In genomic region chr7:45560843-45561623, GRCm38 (mm10) we compare ENCODE assay signal across 8 mouse cellular contexts. TPM values are rescaled to one million over a fixed set of nuclear protein-coding genes. Genes with fewer than 3 reads are reported as not detected.
DNase-seq lines count a peak whose midpoint lies in the region; ATAC-seq and TF ChIP-seq lines count a peak whose summit lies in the region.

No protein-coding gene starts in this region.

- ATAC-seq in heart, embryonic 14.5 days (ENCODE audit: insufficient number of reproducible peaks, insufficient read depth, low FRiP score, low read depth) = 0 out of 2 replicates have a peak, but pooled peaks have one; percentile 18
- ATAC-seq in liver, embryonic 13.5 days (ENCODE audit: low read depth) = peak; percentile 49; the same call in 1 of the 2 replicates
- peak; percentile 64; the same call in 1 of the 2 replicates for ATAC-seq in stomach, embryonic 16.5 days (ENCODE audit: insufficient read depth, low FRiP score)

- no peak overlapping the region for H3K27ac ChIP-seq in bone marrow macrophage, adult 2 months (ENCODE audit: insufficient read depth, low read depth, low read length)
- H3K27ac ChIP-seq in heart, embryonic 14.5 days (replicated peaks in 1 of 2; ENCODE audit: control insufficient read depth in 1 of 2, insufficient read depth in 1 of 2, low read depth in 2 of 2, low read length in 2 of 2) = no peak overlapping the region
- peak overlapping the region; percentile 60 for H3K27ac ChIP-seq in liver, embryonic 13.5 days
- no peak overlapping the region for H3K27ac ChIP-seq in stomach, embryonic 16.5 days (ENCODE audit: low read length)

- H3K9me3 ChIP-seq in erythroblast, embryonic 14.5 days (ENCODE audit: control insufficient read depth, low read length) = no peaks in the 10 kb centered on the region
- H3K9me3 ChIP-seq in heart, embryonic 14.5 days (ENCODE audit: control insufficient read depth, low read length) = no peaks in the 10 kb centered on the region
- H3K9me3 ChIP-seq in liver, embryonic 13.5 days (replicated peaks) = no peaks in the 10 kb centered on the region
- H3K9me3 ChIP-seq in stomach, embryonic 16.5 days (replicated peaks; ENCODE audit: control insufficient read depth, low read length) = no peaks in the 10 kb centered on the region

- DNase-seq in CD4-positive helper T cell, adult 2 months (ENCODE audit: low read depth, low spot score) = peak; percentile 81
- DNase-seq in kidney, postnatal 10 days = peak; percentile 89
- peak; percentile 66 for DNase-seq in liver, embryonic 13.5 days
- peak; percentile 84 for DNase-seq in neural tube, embryonic 10.5 days (ENCODE audit: extremely low spot score, low spot score)

- peaks cover 27% of the 10 kb centered on the region for H3K4me1 ChIP-seq in bone marrow macrophage, adult 2 months (ENCODE audit: control insufficient read depth, insufficient read depth, low read length)
- H3K4me1 ChIP-seq in erythroblast, embryonic 14.5 days (ENCODE audit: control insufficient read depth) = peaks cover 34% of the 10 kb centered on the region
- peaks cover 4 to 8% of the 10 kb centered on the region in 2 experiments; a peak in 2 of 4 replicates for H3K4me1 ChIP-seq in heart, embryonic 14.5 days (ENCODE audit: control insufficient read depth in 2 of 2, insufficient read depth in 2 of 2, low read length in 2 of 2)
- peaks cover 37% of the 10 kb centered on the region for H3K4me1 ChIP-seq in liver, embryonic 13.5 days (replicated peaks)
- 0 out of 2 replicates have a peak, but pooled peaks cover 5% of the 10 kb centered on the region for H3K4me1 ChIP-seq in stomach, embryonic 16.5 days (ENCODE audit: control insufficient read depth, insufficient read depth, low read length)

- no peaks in the 10 kb centered on the region; the same call in 1 of the 2 replicates for H3K27me3 ChIP-seq in erythroblast, embryonic 14.5 days (ENCODE audit: control insufficient read depth)
- no peaks in the 10 kb centered on the region for H3K27me3 ChIP-seq in heart, embryonic 14.5 days (ENCODE audit: control insufficient read depth, insufficient read depth, low read length)
- H3K27me3 ChIP-seq in liver, embryonic 13.5 days = no peaks in the 10 kb centered on the region
- no peaks in the 10 kb centered on the region for H3K27me3 ChIP-seq in stomach, embryonic 16.5 days (ENCODE audit: control insufficient read depth, insufficient read depth, low read length)

- no peaks in the 10 kb centered on the region for H3K36me3 ChIP-seq in erythroblast, embryonic 14.5 days (ENCODE audit: control insufficient read depth)
- H3K36me3 ChIP-seq in heart, embryonic 14.5 days (ENCODE audit: control insufficient read depth, insufficient read depth, low read length) = no peaks in the 10 kb centered on the region
- no peaks in the 10 kb centered on the region for H3K36me3 ChIP-seq in liver, embryonic 13.5 days
- no peaks in the 10 kb centered on the region for H3K36me3 ChIP-seq in stomach, embryonic 16.5 days (ENCODE audit: control insufficient read depth, insufficient read depth, low read length)

- no peak for TF ChIP-seq POLR2A in bone marrow macrophage, adult 2 months (IDR thresholded peaks at IDR 0.05; ENCODE audit: borderline replicate concordance, low read depth, low read length)

- no peak overlapping the region for H3K9ac ChIP-seq in heart, embryonic 14.5 days (ENCODE audit: low read length)
- H3K9ac ChIP-seq in liver, embryonic 13.5 days = peak overlapping the region; percentile 52
- H3K9ac ChIP-seq in stomach, embryonic 16.5 days (ENCODE audit: low read length) = 0 out of 2 replicates have a peak overlapping the region, but pooled peaks have one; percentile 9

- peak overlapping the region; percentile 33 for H3K4me2 ChIP-seq in heart, embryonic 14.5 days (ENCODE audit: low read length)
- peak overlapping the region; percentile 63 for H3K4me2 ChIP-seq in liver, embryonic 13.5 days
- H3K4me2 ChIP-seq in stomach, embryonic 16.5 days (ENCODE audit: low read depth, low read length) = peak overlapping the region; percentile 29; the same call in 1 of the 2 replicates

- peak; percentile 86 for TF ChIP-seq CTCF in bone marrow macrophage, adult 2 months (IDR thresholded peaks at IDR 0.05; ENCODE audit: low read depth, low read length)

- no peak overlapping the region for H3K4me3 ChIP-seq in bone marrow macrophage, adult 2 months (ENCODE audit: insufficient read depth, low read length)
- H3K4me3 ChIP-seq in erythroblast, embryonic 14.5 days (replicated peaks) = peak overlapping the region; percentile 48
- no peak overlapping the region for H3K4me3 ChIP-seq in heart, embryonic 14.5 days (ENCODE audit: control insufficient read depth in 1 of 2, insufficient read depth in 1 of 2, low read depth in 1 of 2, low read length in 2 of 2)
- H3K4me3 ChIP-seq in liver, embryonic 13.5 days (replicated peaks) = peak overlapping the region; percentile 35
- no peak overlapping the region for H3K4me3 ChIP-seq in stomach, embryonic 16.5 days (replicated peaks; ENCODE audit: low read length)

- WGBS in heart, embryonic 14.5 days = 20% methylated on average over 17 of the region's 17 CpGs
- 13% methylated on average over 17 of the region's 17 CpGs for WGBS in liver, embryonic 13.5 days (ENCODE audit: insufficient replicate concordance)
- WGBS in stomach, embryonic 16.5 days = 19% methylated on average over 17 of the region's 17 CpGs

RNA-seq across cellular contexts. Expression of gene Hsd17b14, which starts 6.3 kb away (rescaled TPM):
- 2.0 and 2.5 TPM in 2 replicates for polyA plus RNA-seq in bone marrow macrophage, adult 2 months (2012; ENCODE audit: insufficient read depth, insufficient read length, missing spikeins)
- polyA plus RNA-seq in erythroblast, embryonic 14.5 days (2012) = 0.31 and 0.50 TPM in 2 replicates
- 0.20 and 0.26 TPM in 2 replicates for polyA plus RNA-seq in heart, embryonic 14.5 days (2014; fragmentation: Nextera tagmentation; extraction: Ambion mirVana)
- 1.3 and 1.9 TPM in 2 replicates for polyA plus RNA-seq in liver, embryonic 13.5 days (2015; fragmentation: Nextera tagmentation; extraction: Ambion mirVana)
- 2.9 and 4.8 TPM in 2 replicates for polyA plus RNA-seq in stomach, embryonic 16.5 days (2015; fragmentation: Nextera tagmentation; extraction: Ambion mirVana)

RNA-seq across cellular contexts. Expression of gene Bcat2, which starts 8.9 kb away (rescaled TPM):
- polyA plus RNA-seq in bone marrow macrophage, adult 2 months (2012; ENCODE audit: insufficient read depth, insufficient read length, missing spikeins) = 87.0 and 93.0 TPM in 2 replicates
- 1.1 and 2.6 TPM in 2 replicates for polyA plus RNA-seq in erythroblast, embryonic 14.5 days (2012)
- polyA plus RNA-seq in heart, embryonic 14.5 days (2014; fragmentation: Nextera tagmentation; extraction: Ambion mirVana) = 66.0 and 72.0 TPM in 2 replicates
- 44.1 and 45.4 TPM in 2 replicates for polyA plus RNA-seq in liver, embryonic 13.5 days (2015; fragmentation: Nextera tagmentation; extraction: Ambion mirVana)
- 95.7 and 109 TPM in 2 replicates for polyA plus RNA-seq in stomach, embryonic 16.5 days (2015; fragmentation: Nextera tagmentation; extraction: Ambion mirVana)

RNA-seq across cellular contexts. Expression of gene Plekha4, which starts 34.9 kb away (rescaled TPM):
- 1.0 and 1.6 TPM in 2 replicates for polyA plus RNA-seq in bone marrow macrophage, adult 2 months (2012; ENCODE audit: insufficient read depth, insufficient read length, missing spikeins)
- polyA plus RNA-seq in erythroblast, embryonic 14.5 days (2012) = 0.42 and 1.0 TPM in 2 replicates
- polyA plus RNA-seq in heart, embryonic 14.5 days (2014; fragmentation: Nextera tagmentation; extraction: Ambion mirVana) = 0.80 and 1.2 TPM in 2 replicates
- 0.43 and 0.52 TPM in 2 replicates for polyA plus RNA-seq in liver, embryonic 13.5 days (2015; fragmentation: Nextera tagmentation; extraction: Ambion mirVana)
- polyA plus RNA-seq in stomach, embryonic 16.5 days (2015; fragmentation: Nextera tagmentation; extraction: Ambion mirVana) = 2.7 and 3.9 TPM in 2 replicates

RNA-seq across cellular contexts. Expression of gene Ppp1r15a, which starts 35.0 kb away (rescaled TPM):
- 21.3 and 26.7 TPM in 2 replicates for polyA plus RNA-seq in bone marrow macrophage, adult 2 months (2012; ENCODE audit: insufficient read depth, insufficient read length, missing spikeins)
- 543 and 840 TPM in 2 replicates for polyA plus RNA-seq in erythroblast, embryonic 14.5 days (2012)
- polyA plus RNA-seq in heart, embryonic 14.5 days (2014; fragmentation: Nextera tagmentation; extraction: Ambion mirVana) = 20.5 and 23.3 TPM in 2 replicates
- 180 and 197 TPM in 2 replicates for polyA plus RNA-seq in liver, embryonic 13.5 days (2015; fragmentation: Nextera tagmentation; extraction: Ambion mirVana)
- polyA plus RNA-seq in stomach, embryonic 16.5 days (2015; fragmentation: Nextera tagmentation; extraction: Ambion mirVana) = 25.5 and 31.2 TPM in 2 replicates

RNA-seq across cellular contexts. Expression of gene Nucb1, which starts 50.8 kb away (rescaled TPM):
- 278 and 296 TPM in 2 replicates for polyA plus RNA-seq in bone marrow macrophage, adult 2 months (2012; ENCODE audit: insufficient read depth, insufficient read length, missing spikeins)
- polyA plus RNA-seq in erythroblast, embryonic 14.5 days (2012) = 54.7 and 66.6 TPM in 2 replicates
- polyA plus RNA-seq in heart, embryonic 14.5 days (2014; fragmentation: Nextera tagmentation; extraction: Ambion mirVana) = 159 and 160 TPM in 2 replicates
- polyA plus RNA-seq in liver, embryonic 13.5 days (2015; fragmentation: Nextera tagmentation; extraction: Ambion mirVana) = 110 and 127 TPM in 2 replicates
- 229 and 262 TPM in 2 replicates for polyA plus RNA-seq in stomach, embryonic 16.5 days (2015; fragmentation: Nextera tagmentation; extraction: Ambion mirVana)

Comparison
In these comparisons a context has a peak if more than half of its experiments do, and no peak if none do; other contexts are left out.
1. H3K4me3 ChIP-seq: peak in erythroblast, embryonic 14.5 days (single experiment) and liver, embryonic 13.5 days (single experiment); none in bone marrow macrophage, adult 2 months (single experiment), heart, embryonic 14.5 days (0 of 2) and stomach, embryonic 16.5 days (single experiment).
2. RNA of gene Bcat2, which starts 8.9 kb away (polyA plus RNA-seq): 95.7 to 109 TPM in stomach, embryonic 16.5 days, 87.0 to 93.0 TPM in bone marrow macrophage, adult 2 months, 66.0 to 72.0 TPM in heart, embryonic 14.5 days and 44.1 to 45.4 TPM in liver, embryonic 13.5 days; 1.1 to 2.6 TPM in erythroblast, embryonic 14.5 days; every median in the first group is over 10 times any median in the second.
3. Peak in every context shown above with its lines, with median percentiles within 50 percentile points of each other: DNase-seq, ATAC-seq and H3K4me2 ChIP-seq.